Mouse (Mus musculus) lung, postnatal 0 days (tissue): Measurements from ENCODE around the gene Dcst2.

Experiments
- CTCF ChIP-seq: IDR thresholded peaks from 2 replicates; pipeline ENCODE4 v1.5.1; 2016; ENCODE audit warnings: antibody characterized with exemption, mild to moderate bottlenecking
- EP300 ChIP-seq: IDR thresholded peaks from 2 replicates; pipeline ENCODE4 v1.6.1; 2016; ENCODE audit warnings: antibody characterized with exemption, mild to moderate bottlenecking, control low read depth

DNA sequence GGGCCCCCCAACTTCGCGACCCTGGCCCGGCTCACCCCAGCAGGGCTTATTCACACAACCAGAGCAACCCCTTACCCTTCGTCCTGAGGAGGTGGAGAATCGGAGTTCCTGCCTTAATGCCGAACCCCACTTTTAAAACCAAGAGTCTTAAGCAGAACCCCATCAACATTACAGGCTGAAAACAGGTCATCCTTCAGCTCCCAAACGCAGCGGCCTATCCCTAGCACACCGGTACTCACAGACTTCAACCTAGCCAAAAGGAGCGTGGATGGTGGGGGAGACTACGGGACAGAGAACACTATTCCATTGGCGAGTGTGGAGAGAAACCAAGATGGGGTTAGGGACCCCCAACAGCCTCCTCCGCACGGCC is 39.7 kb upstream of the Dcst2 start:
- TF ChIP-seq CTCF = no peak
- no peak for TF ChIP-seq EP300
